Mouse (Mus musculus): Measurements from ENCODE around the gene Cstb.

The Cstb gene

DNA sequence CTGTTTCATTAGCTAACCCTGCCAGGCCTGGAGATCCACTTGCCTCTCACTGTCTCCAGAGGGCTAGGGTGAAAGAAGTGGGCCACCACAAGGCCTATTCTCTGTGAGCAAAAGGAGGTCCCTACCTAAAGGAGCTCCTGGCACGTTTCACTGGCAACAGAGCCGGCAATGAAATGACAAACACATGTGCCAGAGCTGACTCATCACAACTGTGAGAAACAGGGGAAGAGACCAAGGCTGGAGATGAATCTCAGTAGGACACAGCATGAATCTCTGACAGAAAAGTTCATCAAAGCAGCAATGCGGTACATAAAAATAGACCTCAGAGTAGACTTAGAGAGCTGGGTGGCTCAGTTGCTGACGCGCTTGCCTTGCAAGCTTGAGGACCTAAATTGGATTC lies 7.6 kb upstream of the Cstb start:
- no peak for DNase-seq (ENCODE audit: low read depth, low spot score)

DNA sequence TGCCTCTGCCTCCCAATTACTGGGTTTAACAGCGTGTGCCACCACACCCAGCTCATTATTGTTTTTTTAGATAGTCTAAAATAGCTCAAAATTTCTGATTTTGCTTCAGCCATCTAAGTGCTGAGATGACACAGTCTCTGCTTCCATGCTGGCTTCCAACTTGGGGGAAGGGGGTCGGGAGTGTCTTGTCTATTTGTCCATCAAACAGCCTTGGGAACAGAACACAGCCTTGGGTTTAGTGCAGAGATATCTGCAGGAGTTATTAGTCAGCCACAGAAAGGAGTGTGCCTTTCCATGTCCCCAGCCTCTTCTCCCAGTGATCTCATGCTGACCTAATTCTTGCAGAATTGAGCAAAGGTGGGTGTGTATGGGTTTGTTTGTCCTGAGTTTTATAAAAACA lies 6.7 kb upstream of the Cstb start:
- DNase-seq (ENCODE audit: low read depth, low spot score) = no peak

DNA sequence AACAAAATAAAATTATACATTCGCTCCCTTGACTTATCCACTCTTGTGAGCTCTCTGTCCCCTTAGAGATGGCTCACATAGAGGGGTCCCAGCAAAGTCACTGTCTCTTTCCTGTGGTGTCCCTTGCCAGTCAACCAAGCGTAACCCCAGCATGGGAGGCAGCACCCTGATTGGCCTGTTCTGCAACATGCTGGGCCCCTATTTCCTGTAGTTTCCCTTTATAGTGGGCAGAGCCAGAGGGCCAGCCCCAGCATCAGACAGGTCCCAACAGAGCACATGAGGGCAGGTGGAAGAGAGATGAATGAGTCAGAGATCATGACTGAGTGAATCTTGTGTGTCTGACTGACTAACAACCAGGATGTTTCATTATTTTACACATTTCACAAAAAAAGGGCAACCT lies 4.5 kb upstream of the Cstb start:
- DNase-seq (ENCODE audit: low read depth, low spot score) = no peak

DNA sequence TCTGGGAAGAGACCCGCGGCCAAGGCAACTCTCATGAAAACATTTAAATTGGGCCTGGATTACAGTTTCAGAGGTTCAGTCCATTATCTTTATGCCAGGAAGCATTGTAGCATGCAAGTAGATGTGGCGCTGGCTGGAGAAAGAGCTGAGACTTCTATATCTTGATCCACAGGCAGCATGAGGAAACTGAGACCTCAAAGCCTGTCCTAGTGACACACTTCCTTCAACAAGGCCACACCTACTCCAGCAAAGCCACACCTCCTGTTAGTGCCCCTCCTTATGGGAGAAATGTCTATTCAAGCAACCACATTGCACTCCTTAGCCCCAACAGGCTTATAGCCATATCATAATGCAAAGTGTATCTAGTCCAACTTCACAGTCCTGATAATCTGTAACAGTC lies 2.9 kb upstream of the Cstb start:
- DNase-seq (ENCODE audit: low read depth, low spot score) = no peak

DNA sequence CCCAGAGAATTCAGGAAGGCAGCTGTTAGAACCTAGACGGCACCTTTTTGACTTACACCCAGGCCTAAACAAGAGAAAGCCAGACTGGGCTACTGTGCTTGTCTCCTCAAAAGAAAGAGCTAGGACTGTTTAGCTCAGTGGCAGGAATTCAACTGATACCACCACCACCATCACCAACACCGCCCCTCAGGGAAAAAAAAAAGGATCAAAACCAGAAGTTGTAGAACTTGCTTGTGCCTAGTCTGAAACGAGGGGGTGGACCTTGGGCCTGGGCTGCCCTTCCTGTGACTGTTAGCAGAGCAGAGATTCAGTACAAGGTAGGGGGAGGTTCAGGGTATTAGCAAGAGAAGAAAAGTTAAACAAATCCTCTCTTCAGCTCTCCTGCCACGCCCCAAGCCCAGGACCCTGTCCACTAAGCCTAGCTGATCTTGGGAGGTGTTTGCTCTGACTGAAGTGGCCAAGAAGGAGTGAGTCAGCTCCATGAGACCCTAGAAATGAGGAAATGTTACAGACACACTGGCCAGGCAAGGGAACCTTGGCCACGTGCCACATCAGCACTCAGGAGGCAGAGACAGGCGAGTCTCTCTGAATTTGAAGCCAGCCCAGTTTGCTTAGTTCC lies 757 bp downstream of the Cstb start:
- no peak for DNase-seq (ENCODE audit: low read depth, low spot score)

DNA sequence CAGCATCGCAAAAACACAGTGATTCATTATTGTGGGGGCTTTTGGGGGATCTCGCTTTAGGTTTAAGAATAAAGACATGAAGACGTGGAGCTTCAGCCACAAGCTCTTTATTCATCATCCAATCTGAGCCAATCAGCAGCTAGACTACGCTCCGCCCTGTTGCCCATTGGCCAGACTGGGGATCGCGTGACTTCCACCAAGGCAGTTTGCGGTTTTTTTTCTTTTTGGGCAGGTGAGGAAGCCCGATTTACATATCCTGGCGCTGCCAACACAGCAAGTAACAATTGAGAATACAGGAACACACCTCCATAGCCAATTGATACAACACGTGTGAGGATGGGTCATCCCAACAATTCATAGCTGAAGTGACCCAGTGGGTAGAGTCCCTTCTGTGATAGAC lies 2.6 kb downstream of the Cstb start:
- DNase-seq (ENCODE audit: low read depth, low spot score) = no peak

DNA sequence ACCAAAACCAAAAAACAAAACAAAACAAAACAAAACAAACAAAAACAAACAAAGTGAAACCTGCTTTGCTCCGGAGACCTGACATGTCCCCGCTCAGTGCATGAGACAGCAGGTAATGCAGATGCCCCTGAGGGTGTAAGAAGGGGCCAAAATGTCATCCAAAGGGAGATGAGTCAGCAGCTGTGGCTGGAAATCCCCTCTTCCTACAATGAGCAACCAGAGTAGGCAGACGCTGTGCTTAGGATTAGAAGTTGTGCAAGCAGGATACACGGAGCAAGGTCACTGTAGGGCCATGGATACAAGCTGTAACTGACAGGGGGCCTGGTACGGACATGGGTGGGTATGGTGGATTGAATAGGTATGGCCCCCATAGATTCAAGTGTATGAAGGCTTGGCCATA lies 3.7 kb downstream of the Cstb start:
- DNase-seq (ENCODE audit: low read depth, low spot score) = no peak

DNA sequence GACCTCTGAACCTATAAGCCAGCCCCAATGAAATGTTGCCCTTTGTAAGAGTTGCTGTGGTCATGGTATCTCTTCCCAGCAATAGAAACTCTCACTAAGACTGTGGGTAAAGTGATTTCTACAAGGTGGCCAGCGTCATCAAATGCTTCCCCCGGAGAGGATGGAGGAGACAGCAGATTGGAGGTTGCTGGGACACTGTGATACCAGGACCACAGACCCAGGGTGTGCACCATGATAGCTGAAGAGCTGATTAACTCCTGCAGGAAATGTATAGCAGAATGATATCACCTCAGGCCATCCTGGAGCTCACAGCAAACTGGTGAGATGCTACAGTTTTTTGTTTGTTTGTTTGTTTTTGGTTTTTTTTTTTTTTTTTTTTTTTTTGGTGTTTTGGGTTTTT lies 4.3 kb downstream of the Cstb start:
- no peak for DNase-seq (ENCODE audit: low read depth, low spot score)

DNA sequence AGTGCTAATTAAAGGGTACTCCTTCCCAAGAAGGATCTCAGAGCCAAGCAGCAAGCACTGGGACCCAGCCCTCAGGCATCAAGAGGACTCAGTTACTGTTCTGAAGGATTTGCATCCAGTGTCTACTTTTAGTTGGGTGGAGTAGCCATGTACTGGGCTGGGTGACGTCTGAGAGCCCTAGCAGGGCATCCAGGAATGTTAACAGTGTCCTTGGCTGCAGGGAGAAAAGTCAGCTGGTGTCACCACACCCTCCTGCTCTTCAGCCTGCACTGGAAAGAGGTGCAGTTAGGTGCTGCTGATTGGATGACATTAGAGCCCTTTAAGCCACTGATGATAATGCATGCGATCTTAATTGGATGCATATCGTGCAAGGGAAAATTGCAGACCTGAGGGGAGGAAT lies 7.4 kb downstream of the Cstb start:
- no peak for DNase-seq (ENCODE audit: low read depth, low spot score)

DNA sequence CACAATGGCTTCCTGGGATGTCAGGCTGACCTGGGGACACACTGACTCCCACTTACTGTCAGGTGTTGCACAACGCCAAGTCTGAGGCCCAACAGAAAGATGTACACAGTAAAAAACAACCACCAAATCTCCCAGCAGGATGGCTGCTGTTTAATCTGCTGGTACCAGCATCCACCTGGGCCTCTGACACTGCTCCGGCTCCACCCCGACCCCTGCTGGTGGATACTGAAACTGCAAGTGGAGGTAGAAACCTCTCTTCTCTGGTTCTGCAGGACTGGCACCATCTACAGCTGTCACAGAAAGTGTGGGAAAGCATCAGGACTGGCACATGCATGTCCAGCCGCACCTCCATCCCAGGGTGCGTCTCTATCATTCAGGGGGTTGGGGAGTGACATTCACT lies 12.6 kb downstream of the Cstb start:
- peak; percentile 61 for DNase-seq (ENCODE audit: low read depth, low spot score)

DNA sequence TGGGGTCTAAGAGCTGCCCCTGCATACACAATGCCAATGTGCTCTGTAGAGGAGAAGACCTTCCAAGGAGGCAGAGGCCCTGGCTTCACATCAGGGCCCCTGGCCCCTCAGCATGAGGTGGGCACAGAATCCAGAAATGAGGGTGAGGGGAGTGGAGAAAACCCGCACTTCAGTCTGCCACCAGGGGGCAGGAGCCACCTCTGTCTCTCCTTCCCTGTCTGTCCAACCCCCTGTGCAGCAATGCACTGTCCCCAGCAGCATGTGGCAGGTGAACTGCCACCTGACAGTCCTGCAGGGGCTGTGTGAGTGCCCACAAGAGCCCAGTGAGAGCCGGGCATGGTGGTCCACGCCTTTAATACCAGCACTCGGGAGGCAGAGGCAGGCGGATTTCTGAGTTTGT lies 14.1 kb downstream of the Cstb start:
- no peak for DNase-seq (ENCODE audit: low read depth, low spot score)

DNA sequence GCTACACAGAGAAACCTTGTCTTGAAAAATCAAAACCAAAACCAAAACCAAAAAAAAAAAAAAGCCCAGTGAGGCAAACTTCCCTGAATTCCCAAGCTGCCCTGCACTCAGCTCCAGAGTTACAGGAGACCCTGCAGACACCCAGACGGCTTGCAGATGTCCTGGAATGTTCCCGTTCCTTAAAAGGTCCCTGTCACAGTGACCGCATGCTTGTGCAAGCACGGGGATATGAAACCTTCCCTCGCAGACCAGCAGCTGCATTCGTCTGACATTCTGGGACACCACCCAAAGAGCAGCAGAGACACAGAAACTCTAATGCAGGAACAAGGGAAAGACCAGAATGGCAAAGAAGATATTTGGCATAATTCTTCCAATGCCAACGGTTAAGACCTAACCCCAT lies 14.5 kb downstream of the Cstb start:
- no peak for DNase-seq (ENCODE audit: low read depth, low spot score)

DNA sequence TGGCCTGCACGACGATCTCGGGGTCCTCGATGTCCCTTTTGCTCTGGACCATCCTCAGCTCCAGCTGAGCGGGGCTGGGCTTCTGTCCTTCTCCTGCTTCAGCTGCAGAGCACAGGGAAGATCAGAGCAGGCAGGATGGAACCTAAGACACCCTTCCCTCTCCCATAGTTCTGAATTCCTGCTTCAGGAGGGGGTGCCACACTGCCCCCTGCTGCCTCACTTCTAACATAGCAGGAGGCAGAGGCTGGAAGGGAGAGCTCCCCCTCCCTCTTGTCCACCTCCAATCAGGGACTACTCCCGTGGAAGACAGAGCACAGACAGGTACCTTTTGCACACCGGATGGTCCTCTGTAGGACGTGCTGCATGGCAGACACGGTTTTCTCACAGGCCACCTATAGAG lies 15.3 kb downstream of the Cstb start:
- no peak for DNase-seq (ENCODE audit: low read depth, low spot score)

DNA sequence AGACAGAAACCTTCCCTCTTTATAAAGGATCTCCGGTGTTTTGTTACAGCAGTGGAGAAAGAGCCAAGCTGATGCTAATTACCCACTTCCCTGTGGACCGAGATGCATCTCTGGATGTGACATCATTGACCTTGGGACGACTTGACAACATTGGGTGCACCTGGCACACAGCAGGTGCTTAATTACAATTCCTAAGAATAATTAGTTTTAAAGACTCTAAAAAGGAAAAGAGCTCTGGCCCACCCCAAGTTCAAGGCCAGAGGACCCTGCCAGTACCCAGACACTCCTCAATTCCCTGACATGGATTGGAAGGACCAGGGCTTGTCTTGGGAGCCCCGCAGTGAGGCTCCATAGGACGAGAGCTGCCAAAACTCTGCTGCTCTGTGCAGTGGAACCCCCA lies 16.1 kb downstream of the Cstb start:
- DNase-seq (ENCODE audit: low read depth, low spot score) = no peak

DNA sequence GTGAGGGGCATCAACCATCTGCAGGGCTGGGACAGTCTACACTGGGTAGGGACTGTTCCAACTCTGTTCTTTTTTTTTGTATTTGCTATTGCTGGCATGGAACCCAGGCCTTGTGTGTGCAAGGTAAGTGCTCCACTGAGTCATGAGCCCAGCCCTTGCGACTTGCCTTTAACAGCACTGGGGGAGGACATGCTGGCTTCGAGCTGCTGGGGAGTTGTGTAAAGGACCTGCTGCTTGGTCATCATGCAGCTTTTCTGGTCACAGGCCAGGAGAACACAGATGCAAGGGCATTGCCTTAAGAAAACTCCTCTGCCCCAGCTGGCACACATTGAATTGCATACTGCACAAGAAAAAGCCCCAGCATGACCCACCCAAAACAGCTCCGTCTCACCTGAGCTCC lies 16.8 kb downstream of the Cstb start:
- DNase-seq (ENCODE audit: low read depth, low spot score) = no peak

DNA sequence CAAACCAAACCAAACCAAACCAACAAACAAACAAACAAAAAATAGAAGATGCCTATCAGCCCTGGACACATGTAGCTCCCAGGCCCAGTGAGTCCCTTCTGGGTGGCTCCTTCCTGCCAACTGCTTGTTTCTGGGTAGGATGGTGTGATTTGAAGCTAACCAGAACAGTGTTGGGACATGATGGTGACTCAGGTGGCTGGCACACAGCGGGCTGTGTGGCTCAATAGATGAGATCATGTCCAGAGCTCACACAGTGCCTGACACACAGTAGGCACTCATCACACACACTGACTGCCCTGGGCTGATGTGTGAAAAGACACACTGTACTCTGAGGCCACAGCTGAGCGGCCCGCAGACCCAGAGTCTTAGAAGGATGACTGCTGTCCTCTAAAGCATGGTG lies 20.7 kb downstream of the Cstb start:
- no peak for DNase-seq (ENCODE audit: low read depth, low spot score)

DNA sequence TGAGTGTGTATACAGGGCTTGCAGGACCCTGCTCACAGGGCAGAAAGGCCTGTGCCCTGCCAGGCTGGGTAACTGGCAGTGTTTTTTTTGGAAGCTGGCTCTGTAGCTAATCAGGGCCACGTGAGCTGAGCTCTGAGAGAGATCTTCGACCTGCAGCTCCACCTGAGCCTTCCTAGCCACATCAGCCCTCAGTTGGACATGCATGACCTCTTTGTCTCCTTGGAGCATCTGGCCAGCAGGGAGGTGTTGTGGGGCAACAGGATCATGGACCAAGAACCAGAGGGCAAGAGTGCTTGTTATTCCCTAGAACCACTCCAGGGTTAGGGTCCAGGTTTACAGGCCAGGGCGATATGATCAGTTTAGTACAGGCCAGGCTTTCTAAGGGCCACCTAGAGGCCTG lies 21.9 kb downstream of the Cstb start:
- DNase-seq (ENCODE audit: low read depth, low spot score) = no peak

DNA sequence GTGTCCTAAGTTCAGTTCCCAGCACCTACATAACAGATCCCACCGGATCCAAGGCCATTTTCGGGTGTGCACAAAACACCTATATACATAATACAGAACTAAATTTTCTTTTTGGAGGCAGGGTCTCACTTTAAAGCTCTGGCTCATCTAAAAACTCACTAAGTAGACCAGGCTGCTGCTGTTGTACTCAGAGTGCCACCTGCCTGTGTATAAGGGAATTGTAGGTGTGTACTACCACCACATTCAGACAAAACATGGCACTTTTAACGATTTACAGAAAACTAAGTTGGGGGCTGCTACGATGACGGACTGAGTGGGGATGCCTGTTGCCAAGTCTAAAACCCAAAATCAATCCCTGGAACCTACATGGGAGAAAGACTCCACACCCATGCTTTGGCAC lies 25.3 kb downstream of the Cstb start:
- DNase-seq (ENCODE audit: low read depth, low spot score) = no peak

DNA sequence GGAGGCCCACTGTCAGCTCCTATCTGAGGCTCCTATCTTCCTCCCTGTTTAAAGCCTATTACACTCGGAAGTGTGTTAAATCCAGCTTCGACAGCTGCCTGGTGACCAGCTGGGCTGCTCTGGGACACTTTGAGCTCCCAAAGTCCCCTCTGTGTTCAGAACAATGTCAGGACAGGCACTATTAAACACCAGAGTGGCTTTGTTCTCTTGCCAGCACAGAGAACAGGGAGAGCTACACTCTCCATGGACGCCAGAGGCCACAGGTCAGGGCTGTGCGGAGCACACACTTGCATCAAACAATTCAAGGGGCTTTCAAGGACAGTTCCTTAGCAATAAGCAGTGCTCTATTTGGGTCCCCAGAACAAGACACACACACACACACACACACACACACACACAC lies 27.2 kb downstream of the Cstb start:
- DNase-seq (ENCODE audit: low read depth, low spot score) = no peak

DNA sequence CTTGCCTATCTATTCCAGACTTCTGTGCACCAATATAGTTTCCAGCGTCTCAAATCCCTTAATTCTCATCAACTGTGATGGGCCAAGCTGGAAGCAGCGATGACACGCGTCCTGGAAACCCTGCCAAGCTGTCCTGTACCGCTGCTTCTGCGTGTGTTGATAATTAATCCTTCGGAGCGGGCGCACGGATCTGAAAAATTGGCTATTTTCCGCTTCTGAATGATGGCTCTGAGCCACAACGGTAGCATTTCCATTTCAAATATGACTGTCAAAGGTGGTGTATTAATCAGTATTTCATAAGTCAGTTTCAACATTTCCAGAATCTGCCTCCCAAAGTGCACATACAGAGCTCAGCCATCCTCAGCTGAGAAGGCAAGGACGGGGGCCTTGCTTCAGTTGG lies 31.2 kb downstream of the Cstb start:
- DNase-seq (ENCODE audit: low read depth, low spot score) = no peak

DNA sequence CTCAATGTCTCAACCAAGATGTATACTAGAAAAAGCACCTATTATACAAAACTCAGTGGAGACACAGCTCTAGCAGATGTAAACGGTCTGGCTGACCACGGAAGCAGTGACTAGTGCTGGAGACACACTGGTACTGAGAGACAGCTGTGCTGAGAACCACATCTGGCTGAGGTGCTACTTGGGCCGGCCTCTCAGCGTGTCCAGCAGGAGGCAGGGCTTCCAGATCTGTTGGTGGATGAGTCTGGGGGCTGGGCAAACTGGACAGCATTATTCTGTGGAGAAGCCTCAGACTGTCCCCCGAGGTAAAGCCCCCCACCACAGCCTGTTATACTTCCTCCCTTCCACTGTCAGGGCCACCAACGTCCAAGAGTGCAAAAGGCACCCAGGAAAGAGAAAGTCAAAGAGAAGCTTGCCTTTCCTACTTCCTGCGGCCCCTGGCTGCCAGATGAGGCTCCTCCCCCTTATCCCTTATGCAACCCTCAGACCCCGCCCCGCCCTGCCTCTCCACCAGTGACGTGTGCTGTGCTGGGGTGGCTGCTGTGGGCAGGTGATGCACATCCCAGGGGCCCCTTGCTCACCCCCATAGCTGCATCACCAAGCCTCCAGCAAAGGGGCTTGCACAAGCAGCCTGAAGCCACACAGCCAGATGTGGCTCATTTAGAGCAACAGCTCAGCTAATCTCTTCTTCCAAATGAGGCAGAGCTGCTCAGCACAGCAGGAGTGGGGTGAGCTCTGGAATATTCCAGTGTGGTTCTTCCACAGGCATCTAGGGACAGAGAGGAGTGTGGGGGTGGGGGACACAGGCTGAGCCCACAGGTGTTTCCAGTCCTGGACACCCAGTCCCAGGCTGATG lies 32.3 kb downstream of the Cstb start:
- no peak for DNase-seq (ENCODE audit: low read depth, low spot score)

DNA sequence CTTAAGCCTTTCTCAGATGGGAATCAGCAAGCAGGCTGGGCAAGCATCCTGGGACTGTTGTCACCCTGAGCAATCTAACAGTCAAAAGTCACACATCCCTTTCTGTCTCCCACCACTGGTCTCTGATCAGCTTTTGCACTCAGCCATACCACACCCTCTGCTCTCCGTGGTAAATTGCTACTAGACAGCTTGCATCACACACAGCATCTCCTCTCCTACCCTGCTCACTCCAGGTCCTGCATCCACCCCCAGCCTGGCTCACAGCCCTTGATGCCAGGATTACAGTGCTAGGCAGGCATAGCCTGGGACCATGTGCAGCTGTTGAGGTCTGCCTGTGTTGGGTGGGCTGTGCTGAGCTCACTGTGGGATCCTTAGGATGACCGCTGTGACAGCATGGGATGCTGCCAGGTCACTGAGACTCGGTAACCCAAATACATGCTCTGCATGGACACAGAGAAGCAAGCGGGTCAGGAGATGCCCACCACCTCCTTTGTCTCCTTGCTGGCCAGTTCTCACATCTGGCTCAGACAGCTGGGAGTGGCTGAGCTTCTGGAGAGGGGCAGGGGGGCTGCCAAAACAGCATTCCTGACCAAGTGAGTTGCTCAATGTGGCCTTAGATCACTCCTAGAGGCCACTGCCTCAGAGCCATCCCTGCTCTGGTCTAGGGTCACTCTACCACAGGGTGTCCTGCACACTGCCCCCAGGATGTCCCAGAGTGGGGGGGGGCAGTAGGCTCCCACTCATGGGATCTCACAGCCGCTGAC lies 33.1 kb downstream of the Cstb start:
- DNase-seq (ENCODE audit: low read depth, low spot score) = no peak

DNA sequence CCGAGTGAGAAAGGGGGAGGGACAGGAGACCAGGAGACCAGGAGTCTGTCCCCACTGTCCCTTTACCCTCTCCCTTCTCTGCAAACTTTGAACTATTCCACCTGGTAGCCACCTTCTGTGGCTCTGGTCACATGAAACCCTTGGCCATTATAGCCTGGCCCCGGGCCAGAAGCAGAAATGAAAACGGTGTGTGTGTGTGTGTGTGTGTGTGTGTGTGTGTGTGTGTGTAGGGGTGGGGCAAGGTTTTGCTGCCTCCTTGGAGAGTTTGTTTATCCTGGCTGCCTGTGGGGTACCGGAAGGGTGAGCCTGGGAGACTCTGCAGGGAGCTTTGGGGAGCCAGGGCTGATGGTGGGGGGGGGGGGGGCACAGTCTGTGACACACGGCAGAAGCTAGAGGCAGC lies 35.0 kb downstream of the Cstb start:
- DNase-seq (ENCODE audit: low read depth, low spot score) = no peak

Measured in forelimb bud, embryonic 11.5 days (tissue).